Mouse (Mus musculus): Measurements from ENCODE around the gene Nap1l5. TPM values are rescaled to one million over a fixed set of nuclear protein-coding genes. Genes with fewer than 3 reads are reported as not detected.

Nap1l5 gene
- total RNA-seq (2021): 1 to 10 TPM in 1 of 2 experiments, under 1 TPM in 1; 0.75 to 1.3 TPM
- long read RNA-seq, experiment 1: 0 reads
- long read RNA-seq, experiment 2: 0 reads

- peak in 1 of 2 experiments; percentile 38 for DNase-seq
These were observed at the start of gene Nap1l5 for GRCm38 (mm10) chr6:58906852-58907261. Gene Nap1l5 (minus strand): TSS chr6:58907076.

- DNase-seq: peak in 1 of 2 experiments; percentile 38
These were observed 44.5 kb upstream of the Nap1l5 start for GRCm38 (mm10) chr6:58951128-58951992.

GRCm38 (mm10) chr6:58950410-58950809 lies 43.5 kb upstream of the Nap1l5 start:
- no peak for DNase-seq

- peak in 1 of 2 experiments; percentile 19 for DNase-seq
These were observed 40.0 kb upstream of the Nap1l5 start for GRCm38 (mm10) chr6:58946840-58947239.

GRCm38 (mm10) chr6:58946246-58946645 lies 39.4 kb upstream of the Nap1l5 start:
- DNase-seq: no peak

GRCm38 (mm10) chr6:58943958-58944357 lies 37.1 kb upstream of the Nap1l5 start:
- no peak for DNase-seq

GRCm38 (mm10) chr6:58942276-58942675 lies 35.4 kb upstream of the Nap1l5 start:
- no peak for DNase-seq

GRCm38 (mm10) chr6:58937726-58938125 lies 30.9 kb upstream of the Nap1l5 start:
- no peak for DNase-seq

- DNase-seq: no peak
These were observed 27.3 kb upstream of the Nap1l5 start for GRCm38 (mm10) chr6:58934144-58934543.

GRCm38 (mm10) chr6:58933189-58933913 lies 26.5 kb upstream of the Nap1l5 start:
- DNase-seq: no peak

GRCm38 (mm10) chr6:58932515-58933188 lies 25.8 kb upstream of the Nap1l5 start:
- DNase-seq: no peak

- DNase-seq: no peak
These were observed 24.3 kb upstream of the Nap1l5 start for GRCm38 (mm10) chr6:58931149-58931548.

- DNase-seq: peak; percentile 76 to 80
These were observed 23.1 kb upstream of the Nap1l5 start for GRCm38 (mm10) chr6:58929911-58930431.

- peak; percentile 71 to 81 for DNase-seq
These were observed 21.0 kb upstream of the Nap1l5 start for GRCm38 (mm10) chr6:58927881-58928280.

GRCm38 (mm10) chr6:58922511-58922910 lies 15.6 kb upstream of the Nap1l5 start:
- no peak for DNase-seq

- peak in 1 of 2 experiments; percentile 42 for DNase-seq
These were observed 14.7 kb upstream of the Nap1l5 start for GRCm38 (mm10) chr6:58921623-58922022.

- DNase-seq: no peak
These were observed 13.9 kb upstream of the Nap1l5 start for GRCm38 (mm10) chr6:58920735-58921134.

- DNase-seq: no peak
These were observed 9.6 kb upstream of the Nap1l5 start for GRCm38 (mm10) chr6:58916498-58916897.

- no peak for DNase-seq
These were observed 7.1 kb upstream of the Nap1l5 start for GRCm38 (mm10) chr6:58913971-58914370.

- DNase-seq: no peak
These were observed 6.7 kb upstream of the Nap1l5 start for GRCm38 (mm10) chr6:58913551-58913950.

- DNase-seq: no peak
These were observed 6.0 kb upstream of the Nap1l5 start for GRCm38 (mm10) chr6:58912842-58913241.

GRCm38 (mm10) chr6:58907791-58908190 lies 915 bp upstream of the Nap1l5 start:
- no peak for DNase-seq

All from heart, adult 18-20 months (tissue).